Mouse (Mus musculus) lung, postnatal 0 days (tissue): ENCODE data around the gene Hist1h1t. TPM values are rescaled to one million over a fixed set of nuclear protein-coding genes. Genes with fewer than 3 reads are reported as not detected.

Source experiments
- ATAC-seq: fragments of 200-750 bp; cut with Nextera tagmentation; 2 replicates; pipeline ENCODE4 v1.8.0; 2017; ENCODE audit warnings: moderate library complexity
- DNase-seq: peaks from one replicate; pipeline ENCODE4 v3.0.0-alpha.2; 2016; ENCODE audit warnings: low spot score
- H3K27ac ChIP-seq: fragments of 300-500 bp; sonication (generic); 2 replicates; pipeline ENCODE4 v1.5.1; 2014; ENCODE audit warnings: antibody characterized with exemption, mild to moderate bottlenecking, low read length, mixed read lengths
- H3K27me3 ChIP-seq: fragments of 300-500 bp; sonication (generic); replicated peaks from 2 replicates; pipeline ENCODE4 v1.6.1; 2014; ENCODE audit warnings: low read length, mixed read lengths; ENCODE audit not compliant: insufficient read depth
- H3K36me3 ChIP-seq: fragments of 300-500 bp; sonication (generic); 2 replicates; pipeline ENCODE4 v1.6.1; 2014; ENCODE audit warnings: low read length, mixed read lengths; ENCODE audit not compliant: insufficient read depth
- H3K4me1 ChIP-seq: fragments of 300-500 bp; sonication (generic); 2 replicates; pipeline ENCODE4 v1.6.1; 2014; ENCODE audit warnings: antibody characterized with exemption, low read depth, low read length, mixed read lengths; ENCODE audit not compliant: insufficient read depth
- H3K4me2 ChIP-seq: fragments of 300-500 bp; sonication (generic); replicated peaks from 2 replicates; pipeline ENCODE4 v1.6.1; 2014; ENCODE audit warnings: low read depth, mild to moderate bottlenecking, low read length, moderate library complexity, mixed read lengths
- H3K4me3 ChIP-seq: fragments of 300-500 bp; sonication (generic); 2 replicates; pipeline ENCODE4 v1.5.1; 2014; ENCODE audit warnings: low read depth, low read length
- H3K9ac ChIP-seq: fragments of 300-500 bp; sonication (generic); replicated peaks from 2 replicates; pipeline ENCODE4 v1.6.1; 2014; ENCODE audit warnings: low read depth, mild to moderate bottlenecking
- H3K9me3 ChIP-seq: fragments of 300-500 bp; sonication (generic); 2 replicates; pipeline ENCODE4 v1.6.1; 2016; ENCODE audit warnings: low read length, mixed read lengths
- CTCF ChIP-seq: IDR thresholded peaks from 2 replicates; pipeline ENCODE4 v1.5.1; 2016; ENCODE audit warnings: antibody characterized with exemption, mild to moderate bottlenecking
- EP300 ChIP-seq: IDR thresholded peaks from 2 replicates; pipeline ENCODE4 v1.6.1; 2016; ENCODE audit warnings: antibody characterized with exemption, mild to moderate bottlenecking, control low read depth
- WGBS: fragments of 180-500 bp; shearing (Covaris S2); extraction: QIAGEN DNeasy Blood & Tissue Kit; methylation state at CpG from one replicate; pipeline ENCODE4 v1.1.7; 2014; 5-methylcytosine and 5-hydroxymethylcytosine counted together
- polyA plus RNA-seq: library from polyadenylated mRNA; unstranded; fragments of >200 nt; fragmentation: Nextera tagmentation; extraction: Ambion mirVana; gene quantifications from 2 replicates; pipeline ENCODE4 v1.2.1, GENCODE M21; 2015

The Hist1h1t gene
- polyA plus RNA-seq, 1 experiment from 2014 or later = 0.13 TPM

- ATAC-seq (no peak), DNase-seq (no peak)
- no peaks in the 10 kb centered on the region for H3K27me3 ChIP-seq
- no peak overlapping the region for H3K4me3 ChIP-seq
- TF ChIP-seq EP300 (no peak), CTCF (no peak)
- H3K27ac ChIP-seq = no peak overlapping the region
- WGBS = 89% methylated on average over 9 of the region's 9 CpGs
- no peaks in the 10 kb centered on the region for H3K36me3 ChIP-seq
- no peak overlapping the region for H3K9ac ChIP-seq
- H3K4me1 ChIP-seq = 0 out of 2 replicates have a peak, but pooled peaks cover 3% of the 10 kb centered on the region
- no peaks in the 10 kb centered on the region for H3K9me3 ChIP-seq
- no peak overlapping the region for H3K4me2 ChIP-seq
These were observed 33.5 kb downstream of the Hist1h1t start for GRCm38 (mm10) chr13:23729192-23729525.

DNA sequence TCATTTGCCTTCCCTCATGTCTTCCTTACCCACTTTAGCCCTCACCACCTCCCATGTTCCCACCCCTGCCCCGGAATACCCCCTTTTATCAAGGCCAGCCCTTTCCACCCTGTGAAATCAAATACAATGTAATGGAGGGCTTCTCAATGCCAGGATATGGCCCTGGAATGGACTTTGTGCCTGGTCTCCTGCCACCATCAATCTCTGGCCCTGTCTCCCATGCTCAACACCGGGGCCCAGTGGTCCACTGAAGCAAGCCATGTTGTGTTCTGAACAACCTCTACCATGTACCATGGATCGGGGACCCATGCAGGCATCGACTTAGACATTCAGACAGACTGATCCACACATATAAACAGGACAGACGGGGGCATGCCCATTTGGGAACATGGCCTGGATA is 34.1 kb downstream of the Hist1h1t start:
- no peak overlapping the region for H3K4me3 ChIP-seq
- TF ChIP-seq EP300 (no peak), CTCF (no peak)
- no peak overlapping the region for H3K27ac ChIP-seq
- no peaks in the 10 kb centered on the region for H3K27me3 ChIP-seq
- no peak for ATAC-seq
- H3K4me2 ChIP-seq = no peak overlapping the region
- H3K4me1 ChIP-seq = 0 out of 2 replicates have a peak, but pooled peaks cover 3% of the 10 kb centered on the region
- no peaks in the 10 kb centered on the region for H3K9me3 ChIP-seq
- H3K36me3 ChIP-seq = no peaks in the 10 kb centered on the region
- WGBS = 87% methylated on average over 5 of the region's 5 CpGs
- DNase-seq = no peak
- no peak overlapping the region for H3K9ac ChIP-seq

DNA sequence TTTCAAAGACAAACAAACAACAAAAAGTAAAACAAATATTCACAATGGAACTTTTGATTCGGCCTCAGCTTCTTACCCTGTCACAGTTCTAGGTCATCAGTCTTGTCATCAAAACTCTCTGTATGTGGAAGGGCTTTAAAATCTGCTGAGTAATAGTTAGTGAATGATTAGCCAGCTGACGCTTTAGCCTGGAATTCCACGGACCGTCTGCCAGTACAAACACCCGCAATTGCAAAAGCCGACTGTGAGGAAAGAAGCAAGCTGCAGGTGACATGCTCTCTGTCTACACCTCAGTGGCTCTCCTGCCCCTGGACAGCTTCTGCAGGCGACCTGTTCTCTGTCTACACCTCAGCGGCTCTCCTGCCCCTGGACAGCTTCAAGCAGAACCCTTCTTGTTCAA is 34.9 kb downstream of the Hist1h1t start:
- H3K36me3 ChIP-seq = no peaks in the 10 kb centered on the region
- peak; percentile 87 for DNase-seq
- no peak overlapping the region for H3K4me3 ChIP-seq
- TF ChIP-seq CTCF = no peak
- peak; percentile 48; the same call in 1 of the 2 replicates for TF ChIP-seq EP300
- peak; percentile 86 for ATAC-seq
- no peaks in the 10 kb centered on the region for H3K9me3 ChIP-seq
- no peak overlapping the region for H3K27ac ChIP-seq
- WGBS = 19% methylated on average over 8 of the region's 8 CpGs
- no peak overlapping the region for H3K9ac ChIP-seq
- no peaks in the 10 kb centered on the region for H3K27me3 ChIP-seq
- H3K4me2 ChIP-seq = no peak overlapping the region
- 0 out of 2 replicates have a peak, but pooled peaks cover 3% of the 10 kb centered on the region for H3K4me1 ChIP-seq

DNA sequence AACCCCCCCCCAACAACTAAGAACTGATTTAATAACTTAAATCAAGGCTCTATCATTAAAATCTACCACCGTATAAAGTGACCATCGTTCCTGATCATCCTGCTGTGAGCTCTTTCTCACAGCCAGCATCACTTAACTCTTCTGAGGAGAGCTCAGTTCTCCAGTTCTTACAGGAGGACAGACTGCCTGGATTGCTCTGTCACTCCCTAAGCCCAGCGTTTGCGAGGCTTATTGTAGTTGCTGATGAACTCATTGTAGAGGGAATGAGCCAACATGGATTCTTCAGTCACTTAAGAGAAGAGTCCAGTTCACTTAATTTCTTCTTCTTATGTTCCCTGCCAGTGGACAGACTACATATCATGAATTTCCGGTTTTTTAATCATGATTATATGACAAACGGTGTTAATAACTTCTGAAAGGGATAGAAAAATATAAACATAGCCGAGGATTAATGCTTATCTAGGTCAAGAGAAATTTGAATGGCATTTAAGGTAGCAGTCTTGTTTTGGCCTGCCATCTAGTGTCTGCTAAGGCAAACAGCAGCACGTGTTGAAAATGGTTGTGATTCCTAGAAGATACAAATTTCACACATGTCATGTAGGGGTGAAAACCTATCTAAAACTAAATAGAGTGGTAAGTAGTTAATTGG is 36.7 kb downstream of the Hist1h1t start:
- ATAC-seq = 0 out of 2 replicates have a peak, but pooled peaks have one; percentile 42
- no peak overlapping the region for H3K4me3 ChIP-seq
- no peaks in the 10 kb centered on the region for H3K27me3 ChIP-seq
- no peaks in the 10 kb centered on the region for H3K9me3 ChIP-seq
- H3K4me2 ChIP-seq = no peak overlapping the region
- H3K9ac ChIP-seq = no peak overlapping the region
- WGBS = 24% methylated on average over 8 of the region's 8 CpGs
- peak; percentile 86 for DNase-seq
- H3K4me1 ChIP-seq = 0 out of 2 replicates have a peak, but pooled peaks cover 3% of the 10 kb centered on the region
- H3K36me3 ChIP-seq = no peaks in the 10 kb centered on the region
- no peak overlapping the region for H3K27ac ChIP-seq
- TF ChIP-seq EP300 = no peak
- TF ChIP-seq CTCF = peak; percentile 90

- no peaks in the 10 kb centered on the region for H3K9me3 ChIP-seq
- DNase-seq (no peak), ATAC-seq (no peak)
- no peak overlapping the region for H3K4me2 ChIP-seq
- TF ChIP-seq EP300 (no peak), CTCF (no peak)
- no peaks in the 10 kb centered on the region for H3K27me3 ChIP-seq
- H3K9ac ChIP-seq = no peak overlapping the region
- H3K36me3 ChIP-seq = no peaks in the 10 kb centered on the region
- no peak overlapping the region for H3K27ac ChIP-seq
- no peaks in the 10 kb centered on the region for H3K4me1 ChIP-seq
- WGBS = 90% methylated on average over 5 of the region's 5 CpGs
- no peak overlapping the region for H3K4me3 ChIP-seq
These were observed 41.5 kb downstream of the Hist1h1t start for GRCm38 (mm10) chr13:23737091-23737490.

DNA sequence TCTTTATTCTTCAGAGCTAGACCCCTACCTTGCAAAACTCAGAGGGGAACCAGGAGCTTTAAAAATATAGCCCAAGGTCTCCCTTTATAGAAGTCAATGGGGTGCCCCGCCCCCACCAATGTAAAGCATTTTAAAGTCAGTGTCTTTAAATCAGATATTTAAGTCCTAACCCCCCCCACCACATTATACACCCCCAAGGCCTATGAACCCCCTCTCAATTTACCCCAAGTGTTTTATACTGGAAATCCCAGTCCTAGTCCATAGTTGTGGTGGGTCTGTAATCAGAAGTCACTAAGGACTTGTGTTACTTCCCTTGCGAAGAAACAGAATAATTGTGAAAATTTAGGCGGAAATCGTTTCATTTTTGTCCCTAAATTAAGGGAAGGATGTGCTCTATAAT is 42.4 kb downstream of the Hist1h1t start:
- Histone ChIP-seq H3K9ac (peak overlapping the region; percentile 86), H3K4me1 (no peaks in the 10 kb centered on the region), H3K27me3 (no peaks in the 10 kb centered on the region), H3K4me2 (peak overlapping the region; percentile 90), H3K9me3 (no peaks in the 10 kb centered on the region), H3K27ac (peak overlapping the region; percentile 97), H3K36me3 (no peaks in the 10 kb centered on the region), H3K4me3 (peak overlapping the region; percentile 71; the same call in 1 of the 2 replicates)
- TF ChIP-seq CTCF = no peak
- TF ChIP-seq EP300 = no peak
- 23% methylated on average over 4 of the region's 4 CpGs for WGBS
- ATAC-seq = no peak
- DNase-seq = no peak
